Mouse (Mus musculus) heart, postnatal 36 days (tissue): ENCODE measurements around the gene Irf8. TPM values are rescaled to one million over a fixed set of nuclear protein-coding genes. Genes with fewer than 3 reads are reported as not detected.
A peak's percentile ranks its signal among the peaks of the same experiment; 100 is the strongest.

Experiments
- DNase-seq, 2 experiments: peaks; one replicate each; pipeline ENCODE4 v3.0.0; 2021 to 2022
- intact Hi-C: fragments of 180-260 bp; cut with DNase I; formaldehyde crosslinking; loops from one replicate; pipeline ENCODE4 v1.15.1; 2025
- total RNA-seq, 2 experiments: library from RNA; stranded (reverse); gene quantifications; 2 replicates each; pipeline ENCODE4 v1.2.3; 2021

Irf8 gene
- 1 to 10 TPM; 3.9 to 5.6 TPM for total RNA-seq

- intact Hi-C loops = loop anchor here (5.0 kb wide), 2 partner anchors 54 to 61 kb away; no protein-coding TSS in a partner anchor
Measured at GRCm38 (mm10) chr8:120735770-120736481, at the start of gene Irf8. Gene Irf8, plus strand, starts transcription at chr8:120736358.

GRCm38 (mm10) chr8:120686576-120686975, 49.6 kb upstream of the Irf8 start:
- intact Hi-C loops = no loop called here
- no peak for DNase-seq

More at GRCm38 (mm10) chr8:120735770-120736481, at the start of gene Irf8:
- peak; percentile 89 to 92 for DNase-seq

GRCm38 (mm10) chr8:120687786-120688185, 48.4 kb upstream of the Irf8 start:
- peak; percentile 49 to 62 for DNase-seq
- intact Hi-C loops = no loop called here

DNA sequence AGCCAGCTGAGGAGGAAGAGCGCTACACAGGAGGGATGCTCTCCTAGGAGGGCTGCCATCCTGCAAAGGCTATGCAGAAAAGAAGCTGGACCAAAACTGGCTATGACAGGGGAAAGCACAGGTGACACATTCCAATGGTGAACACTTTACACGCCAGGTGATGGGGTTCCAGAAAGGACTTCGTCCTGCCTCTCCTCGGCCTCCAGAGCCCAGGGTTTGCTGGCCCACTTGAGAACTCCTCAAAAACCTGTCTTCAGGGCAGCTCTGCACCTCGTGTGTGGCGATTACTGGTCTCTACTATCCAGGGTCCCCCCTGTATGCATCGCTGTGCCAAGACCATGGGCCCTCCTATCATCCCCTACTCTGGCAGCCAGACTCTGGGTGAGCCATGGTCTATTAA, 47.6 kb upstream of the Irf8 start:
- no peak for DNase-seq
- intact Hi-C loops = no loop called here

DNA sequence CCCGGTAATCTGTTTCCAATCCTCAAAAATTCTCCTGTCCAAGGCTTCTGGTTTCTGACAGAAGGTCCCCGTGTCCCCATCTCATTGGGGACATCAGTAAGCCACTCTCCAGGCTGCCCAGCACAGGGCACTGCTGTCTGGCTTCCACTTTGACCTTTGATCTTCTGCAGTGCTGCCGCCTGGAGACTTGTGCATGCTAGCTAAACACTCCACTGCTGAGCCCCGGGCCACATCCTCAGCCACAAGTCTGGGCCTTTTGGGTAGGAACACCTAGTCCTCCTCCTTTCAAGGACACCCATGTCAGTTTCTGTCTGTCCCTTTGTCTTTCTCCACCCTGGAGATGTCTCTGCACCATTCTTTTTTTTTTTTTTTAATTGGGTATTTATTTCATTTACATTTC, 43.2 kb upstream of the Irf8 start:
- DNase-seq = no peak
- intact Hi-C loops = no loop called here

GRCm38 (mm10) chr8:120693861-120694493, 42.2 kb upstream of the Irf8 start:
- DNase-seq = no peak
- intact Hi-C loops = no loop called here

GRCm38 (mm10) chr8:120696401-120697153, 39.6 kb upstream of the Irf8 start:
- no peak for DNase-seq
- intact Hi-C loops = no loop called here

DNA sequence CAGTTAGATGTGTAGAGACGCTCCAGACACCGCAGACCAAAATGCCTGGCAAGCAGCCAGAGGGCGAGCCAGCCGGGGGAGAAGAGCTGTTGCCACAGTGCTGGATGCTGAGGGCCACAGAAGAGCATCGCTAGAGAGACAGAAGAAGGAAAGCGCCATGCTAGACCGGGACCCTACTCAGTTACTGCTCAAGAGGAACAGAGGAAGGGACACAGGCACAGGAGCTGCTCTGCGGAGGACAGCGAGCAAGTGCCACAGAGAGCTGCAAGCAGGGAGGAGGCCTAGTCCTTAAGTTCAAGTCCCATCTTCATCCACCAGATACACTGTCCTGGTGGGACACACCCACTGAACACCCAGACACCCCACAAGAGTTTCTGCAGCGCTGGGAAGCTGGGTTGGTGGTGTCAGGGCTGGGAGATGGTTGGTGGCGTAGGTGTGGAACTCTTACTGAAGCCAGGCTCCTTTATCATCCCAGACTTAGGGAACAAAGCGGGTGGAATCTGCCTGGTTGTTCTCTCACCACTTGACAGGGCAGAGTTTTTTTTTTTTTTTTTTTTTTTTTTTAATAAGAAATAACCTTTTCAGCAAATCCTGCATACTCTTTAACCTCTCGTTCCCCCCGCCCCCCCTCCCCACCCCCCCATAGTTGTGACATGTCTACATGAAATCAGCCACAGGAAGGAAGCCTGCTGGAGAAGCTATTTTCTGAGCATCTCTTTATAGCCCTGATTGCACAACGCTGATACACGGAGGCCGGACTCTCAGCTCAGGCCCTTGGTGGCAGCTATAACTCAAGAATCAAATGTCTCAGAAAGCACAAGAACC, 38.8 kb upstream of the Irf8 start:
- intact Hi-C loops = no loop called here
- DNase-seq = peak; percentile 56 to 63

- DNase-seq = peak in 1 of 2 experiments; percentile 42
- intact Hi-C loops = no loop called here
Measured at GRCm38 (mm10) chr8:120697979-120698272, 38.2 kb upstream of the Irf8 start.

DNA sequence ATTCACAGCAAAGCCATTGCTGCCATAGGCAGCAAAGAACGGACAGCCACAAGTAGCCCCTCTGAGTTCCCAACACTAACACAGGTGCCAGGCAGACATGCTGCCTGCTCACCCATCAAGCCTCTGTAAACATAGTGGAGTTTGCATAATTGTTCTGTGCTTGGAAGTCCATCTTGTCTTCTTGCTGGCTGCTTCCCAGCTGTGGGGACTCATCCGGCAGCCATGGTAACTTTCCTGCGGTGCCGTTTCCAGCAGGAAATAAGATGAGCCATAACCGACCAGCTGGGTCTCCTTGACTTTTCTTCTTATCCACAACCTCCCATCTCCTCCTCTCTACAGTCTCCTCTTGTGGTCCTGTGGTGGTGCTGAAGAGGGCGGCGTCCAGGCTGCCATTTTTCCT, 37.7 kb upstream of the Irf8 start:
- intact Hi-C loops = no loop called here
- no peak for DNase-seq

GRCm38 (mm10) chr8:120699079-120699478, 37.1 kb upstream of the Irf8 start:
- DNase-seq = no peak
- intact Hi-C loops = no loop called here

GRCm38 (mm10) chr8:120699565-120699964, 36.6 kb upstream of the Irf8 start:
- DNase-seq = no peak
- intact Hi-C loops = no loop called here

DNA sequence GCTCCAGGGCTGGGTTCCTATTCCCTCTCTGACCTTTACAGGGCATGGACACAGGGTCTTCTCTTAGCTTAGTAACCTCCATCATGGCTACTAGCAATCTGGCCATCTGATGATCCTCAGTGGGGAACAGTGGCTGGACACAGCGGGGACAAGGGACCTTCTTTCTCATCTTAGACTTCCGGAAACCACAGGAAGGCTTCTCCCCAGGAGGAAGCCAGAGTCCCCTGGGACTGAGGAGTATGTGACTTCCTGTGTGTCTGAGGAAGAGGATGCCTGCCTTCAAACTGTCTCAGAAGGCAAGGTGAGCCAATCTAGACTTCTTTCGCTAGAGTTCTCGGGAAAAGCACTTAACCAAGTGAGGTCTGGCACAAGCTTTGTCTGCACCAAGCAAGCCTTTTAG, 36.1 kb upstream of the Irf8 start:
- no peak for DNase-seq
- intact Hi-C loops = no loop called here

- no peak for DNase-seq
- intact Hi-C loops = no loop called here
Measured at GRCm38 (mm10) chr8:120701758-120702465, 34.2 kb upstream of the Irf8 start.

GRCm38 (mm10) chr8:120704203-120704602, 32.0 kb upstream of the Irf8 start:
- intact Hi-C loops = no loop called here
- peak; percentile 33 to 47 for DNase-seq

GRCm38 (mm10) chr8:120705163-120705562, 31.0 kb upstream of the Irf8 start:
- intact Hi-C loops = no loop called here
- no peak for DNase-seq

DNA sequence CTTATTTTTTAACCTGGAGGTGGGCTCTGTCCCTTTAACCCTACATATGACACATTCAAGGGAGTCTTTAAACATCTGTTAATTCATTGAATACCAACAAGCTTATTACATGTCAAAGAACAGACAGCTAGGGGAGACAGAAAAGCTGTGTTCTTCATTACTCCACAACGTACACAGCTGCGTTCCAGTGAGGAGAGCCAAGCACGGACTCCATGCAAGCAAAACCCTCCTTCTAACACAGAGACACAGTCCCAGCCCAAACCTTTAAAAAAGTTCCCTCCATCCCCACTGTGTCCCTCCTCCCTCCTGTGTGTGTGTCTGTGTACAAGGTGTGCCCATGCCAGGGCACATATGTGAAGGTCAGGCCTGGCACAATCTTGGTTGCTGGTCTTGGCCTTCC, 30.0 kb upstream of the Irf8 start:
- intact Hi-C loops = no loop called here
- DNase-seq = no peak

DNA sequence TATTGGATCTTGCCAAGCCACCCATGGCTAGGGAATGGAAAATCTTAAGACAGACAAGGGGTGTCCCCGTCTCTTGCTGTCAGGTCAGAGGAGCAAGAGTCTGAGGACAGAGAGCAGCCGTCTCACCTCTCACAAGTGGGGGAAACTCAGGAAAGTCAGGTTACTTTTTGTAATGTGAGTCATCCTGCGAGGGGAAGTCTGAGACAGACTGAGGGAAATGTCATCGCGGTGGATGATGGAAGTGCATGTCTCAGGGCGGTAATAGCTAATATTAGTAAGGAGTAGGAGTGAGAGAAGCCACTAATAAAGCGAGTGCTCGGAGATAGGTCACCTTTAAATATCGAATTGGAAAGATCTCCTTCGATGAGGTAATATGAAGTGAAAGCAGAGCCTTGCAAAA, 27.0 kb upstream of the Irf8 start:
- peak in 1 of 2 experiments; percentile 0 for DNase-seq
- intact Hi-C loops = no loop called here

- intact Hi-C loops = no loop called here
- DNase-seq = no peak
Measured at GRCm38 (mm10) chr8:120715200-120715599, 21.0 kb upstream of the Irf8 start.

- DNase-seq = peak in 1 of 2 experiments; percentile 2
- intact Hi-C loops = no loop called here
Measured at GRCm38 (mm10) chr8:120715996-120716680, 20.0 kb upstream of the Irf8 start.
